Mouse (Mus musculus): ENCODE results near the gene 5031439G07Rik. TPM values are rescaled to one million over a fixed set of nuclear protein-coding genes. Genes with fewer than 3 reads are reported as not detected.
"Not testable (repeated sequence)": the region's sequence is repeated elsewhere in the genome, so short reads cannot be mapped to it uniquely, and the experiment has no call there.

Gene 5031439G07Rik
- total and polyA plus RNA-seq, 3 experiments: 13.1 to 36.1 (median 28.9) TPM

GRCm38 (mm10) chr15:84919938-84920337 lies 68.4 kb downstream of the 5031439G07Rik start, which contains the start of gene Gm29666:
Gene Gm29666, minus strand, starts transcription at chr15:84920038.
- Histone ChIP-seq H3K27me3 (ENCODE audit: control insufficient read depth, insufficient read depth, low read length) (no peaks in the 10 kb centered on the region), H3K9ac (ENCODE audit: low read depth, low read length) (no peak within 1 kb of the TSS), H3K36me3 (ENCODE audit: control insufficient read depth, insufficient read depth, low read length) (peaks cover 7% of the 10 kb centered on the region), H3K79me2 (replicated peaks; ENCODE audit: control insufficient read depth, insufficient read depth, low read length) (no peaks in the 10 kb centered on the region), H3K4me3 (no peak within 1 kb of the TSS), H3K27ac (no peak within 1 kb of the TSS), H3K4me1 (ENCODE audit: control insufficient read depth, insufficient read depth, low read length) (peaks cover 5% of the 10 kb centered on the region)
- no peak for DNase-seq
- intact Hi-C loops (cut with DNase I): loop anchor here (5.0 kb wide), 1 partner anchor 248 kb away; no protein-coding TSS in a partner anchor
- TF ChIP-seq EP300 (IDR thresholded peaks at IDR 0.05; ENCODE audit: insufficient read depth, low read depth, low read length): no peak
- TF ChIP-seq CTCF (IDR thresholded peaks at IDR 0.05): no peak
- TF ChIP-seq POLR2A (IDR thresholded peaks at IDR 0.05; ENCODE audit: insufficient read depth, low read depth, low read length): no peak
- 91% methylated on average over 3 of the region's 3 CpGs for WGBS

GRCm38 (mm10) chr15:84913201-84913600 lies 75.2 kb downstream of the 5031439G07Rik start:
- Histone ChIP-seq H3K4me3 (no peak overlapping the region), H3K4me1 (ENCODE audit: control insufficient read depth, insufficient read depth, low read length) (no peaks in the 10 kb centered on the region), H3K36me3 (ENCODE audit: control insufficient read depth, insufficient read depth, low read length) (no peaks in the 10 kb centered on the region), H3K79me2 (replicated peaks; ENCODE audit: control insufficient read depth, insufficient read depth, low read length) (no peaks in the 10 kb centered on the region), H3K27me3 (ENCODE audit: control insufficient read depth, insufficient read depth, low read length) (no peaks in the 10 kb centered on the region), H3K9ac (ENCODE audit: low read depth, low read length) (no peak overlapping the region), H3K27ac (no peak overlapping the region)
- no peak for DNase-seq
- intact Hi-C loops (cut with DNase I): no loop called here
- TF ChIP-seq EP300 (IDR thresholded peaks at IDR 0.05; ENCODE audit: insufficient read depth, low read depth, low read length) (no peak), POLR2A (IDR thresholded peaks at IDR 0.05; ENCODE audit: insufficient read depth, low read depth, low read length) (no peak), CTCF (IDR thresholded peaks at IDR 0.05) (no peak)
- WGBS: 89% methylated on average over 3 of the region's 3 CpGs

GRCm38 (mm10) chr15:84903843-84904385 lies 84.4 kb downstream of the 5031439G07Rik start:
- Histone ChIP-seq H3K27me3 (ENCODE audit: control insufficient read depth, insufficient read depth, low read length) (no peaks in the 10 kb centered on the region), H3K9ac (ENCODE audit: low read depth, low read length) (no peak overlapping the region), H3K4me3 (no peak overlapping the region), H3K4me1 (ENCODE audit: control insufficient read depth, insufficient read depth, low read length) (no peaks in the 10 kb centered on the region), H3K27ac (no peak overlapping the region), H3K79me2 (replicated peaks; ENCODE audit: control insufficient read depth, insufficient read depth, low read length) (no peaks in the 10 kb centered on the region), H3K36me3 (ENCODE audit: control insufficient read depth, insufficient read depth, low read length) (no peaks in the 10 kb centered on the region)
- TF ChIP-seq POLR2A (IDR thresholded peaks at IDR 0.05; ENCODE audit: insufficient read depth, low read depth, low read length) (no peak), EP300 (IDR thresholded peaks at IDR 0.05; ENCODE audit: insufficient read depth, low read depth, low read length) (no peak), CTCF (IDR thresholded peaks at IDR 0.05) (no peak)
- WGBS: 71% methylated on average over 7 of the region's 7 CpGs
- DNase-seq: no peak
- intact Hi-C loops (cut with DNase I): no loop called here

GRCm38 (mm10) chr15:84898077-84898476 lies 90.3 kb downstream of the 5031439G07Rik start:
- H3K36me3 ChIP-seq (ENCODE audit: control insufficient read depth, insufficient read depth, low read length): no peaks in the 10 kb centered on the region
- no peaks in the 10 kb centered on the region for H3K4me1 ChIP-seq (ENCODE audit: control insufficient read depth, insufficient read depth, low read length)
- H3K79me2 ChIP-seq (replicated peaks; ENCODE audit: control insufficient read depth, insufficient read depth, low read length): no peaks in the 10 kb centered on the region
- H3K9ac ChIP-seq (ENCODE audit: low read depth, low read length): no peak overlapping the region
- no peaks in the 10 kb centered on the region for H3K27me3 ChIP-seq (ENCODE audit: control insufficient read depth, insufficient read depth, low read length)
- 21% methylated on average over 7 of the region's 7 CpGs for WGBS
- no peak for DNase-seq
- no peak overlapping the region for H3K4me3 ChIP-seq
- no peak for TF ChIP-seq POLR2A (IDR thresholded peaks at IDR 0.05; ENCODE audit: insufficient read depth, low read depth, low read length)
- TF ChIP-seq EP300 (IDR thresholded peaks at IDR 0.05; ENCODE audit: insufficient read depth, low read depth, low read length): no peak
- no peak for TF ChIP-seq CTCF (IDR thresholded peaks at IDR 0.05)
- H3K27ac ChIP-seq: no peak overlapping the region
- intact Hi-C loops (cut with DNase I): no loop called here

- H3K4me1 ChIP-seq (ENCODE audit: control insufficient read depth, insufficient read depth, low read length): no peaks in the 10 kb centered on the region
- intact Hi-C loops (cut with DNase I): no loop called here
Measured at GRCm38 (mm10) chr15:84896664-84897063, 91.7 kb downstream of the 5031439G07Rik start.

GRCm38 (mm10) chr15:84896216-84896615 lies 92.1 kb downstream of the 5031439G07Rik start:
- H3K36me3 ChIP-seq (ENCODE audit: control insufficient read depth, insufficient read depth, low read length); H3K4me1 ChIP-seq (ENCODE audit: control insufficient read depth, insufficient read depth, low read length); H3K27ac ChIP-seq; H3K4me3 ChIP-seq; H3K79me2 ChIP-seq (replicated peaks; ENCODE audit: control insufficient read depth, insufficient read depth, low read length); H3K27me3 ChIP-seq (ENCODE audit: control insufficient read depth, insufficient read depth, low read length); H3K9ac ChIP-seq (ENCODE audit: low read depth, low read length); intact Hi-C loops (cut with DNase I): not testable (repeated sequence)
- 40% methylated on average over 10 of the region's 10 CpGs for WGBS
- DNase-seq: peak; percentile 22 to 25

More at GRCm38 (mm10) chr15:84896664-84897063, 91.7 kb downstream of the 5031439G07Rik start:
- no peak for TF ChIP-seq POLR2A (IDR thresholded peaks at IDR 0.05; ENCODE audit: insufficient read depth, low read depth, low read length)
- TF ChIP-seq EP300 (IDR thresholded peaks at IDR 0.05; ENCODE audit: insufficient read depth, low read depth, low read length): no peak
- TF ChIP-seq CTCF (IDR thresholded peaks at IDR 0.05): no peak
- no peaks in the 10 kb centered on the region for H3K79me2 ChIP-seq (replicated peaks; ENCODE audit: control insufficient read depth, insufficient read depth, low read length)
- no peak overlapping the region for H3K27ac ChIP-seq
- H3K4me3 ChIP-seq: no peak overlapping the region
- no peaks in the 10 kb centered on the region for H3K27me3 ChIP-seq (ENCODE audit: control insufficient read depth, insufficient read depth, low read length)
- no peak overlapping the region for H3K9ac ChIP-seq (ENCODE audit: low read depth, low read length)
- no peaks in the 10 kb centered on the region for H3K36me3 ChIP-seq (ENCODE audit: control insufficient read depth, insufficient read depth, low read length)
- DNase-seq: no peak
- 65% methylated on average over 1 of the region's 1 CpGs for WGBS

Small RNAs within 50 kb of the gene (microRNA-seq; reads per million reads assigned to microRNA genes)
- 93.1 to 107 reads per million in 2 experiments for gene Mir1249

Other genes starting within 250 kb of the 5031439G07Rik start
- 1 to 10 TPM; 1.1 TPM for gene Phf21b, start 132.5 kb downstream of the 5031439G07Rik start, total RNA-seq (2021)
- gene Phf21b, start 132.5 kb downstream of the 5031439G07Rik start, polyA plus RNA-seq (2012; rRNA removed): 3.3 and 4.1 TPM in 2 replicates
- gene Gm29666, start 68.5 kb downstream of the 5031439G07Rik start, total RNA-seq (2021): under 1 TPM; 0.11 to 0.13 TPM
- 0.16 and 0.29 TPM in 2 replicates for gene Gm29666, start 68.5 kb downstream of the 5031439G07Rik start, polyA plus RNA-seq (2012; rRNA removed)
- gene Nup50, start 65.1 kb downstream of the 5031439G07Rik start, total RNA-seq (2021): 10 to 100 TPM; 15.5 to 16.6 TPM
- gene Nup50, start 65.1 kb downstream of the 5031439G07Rik start, polyA plus RNA-seq (2012; rRNA removed): 3.8 and 5.5 TPM in 2 replicates
- not detected for gene Upk3a, start 28.6 kb upstream of the 5031439G07Rik start, total RNA-seq (2021)
- 0.39 TPM in 1 of 2 replicates, not detected in the other for gene Upk3a, start 28.6 kb upstream of the 5031439G07Rik start, polyA plus RNA-seq (2012; rRNA removed)
- 1 to 10 TPM; 6.1 to 6.3 TPM for gene Fam118a, start 40.4 kb upstream of the 5031439G07Rik start, total RNA-seq (2021)
- gene Fam118a, start 40.4 kb upstream of the 5031439G07Rik start, polyA plus RNA-seq (2012; rRNA removed): 4.7 and 6.3 TPM in 2 replicates
- gene Smc1b, start 143.4 kb upstream of the 5031439G07Rik start, total RNA-seq (2021): not detected
- not detected in 2 replicates for gene Smc1b, start 143.4 kb upstream of the 5031439G07Rik start, polyA plus RNA-seq (2012; rRNA removed)
- gene Ribc2, start 143.5 kb upstream of the 5031439G07Rik start, total RNA-seq (2021): not detected
- gene Ribc2, start 143.5 kb upstream of the 5031439G07Rik start, polyA plus RNA-seq (2012; rRNA removed): 0.14 TPM in 1 of 2 replicates, not detected in the other
- 10 to 100 TPM; 88.9 to 96.1 TPM for gene Fbln1, start 217.4 kb upstream of the 5031439G07Rik start, total RNA-seq (2021)
- 174 and 240 TPM in 2 replicates for gene Fbln1, start 217.4 kb upstream of the 5031439G07Rik start, polyA plus RNA-seq (2012; rRNA removed)